Mouse (Mus musculus) retina, embryonic 14.5 days (tissue): Measurements from ENCODE around the gene Antxr1.
A peak's percentile ranks its signal among the peaks of the same experiment; 100 is the strongest.

Source experiments
- DNase-seq: peaks from one replicate; pipeline ENCODE4 v3.0.0-alpha.2; 2015; ENCODE audit warnings: low spot score

Gene Antxr1

GRCm38 (mm10) chr6:87292911-87293851, 42.4 kb downstream of the Antxr1 start:
- DNase-seq, result no peak

GRCm38 (mm10) chr6:87287251-87287650, 48.4 kb downstream of the Antxr1 start:
- DNase-seq, result no peak

DNA sequence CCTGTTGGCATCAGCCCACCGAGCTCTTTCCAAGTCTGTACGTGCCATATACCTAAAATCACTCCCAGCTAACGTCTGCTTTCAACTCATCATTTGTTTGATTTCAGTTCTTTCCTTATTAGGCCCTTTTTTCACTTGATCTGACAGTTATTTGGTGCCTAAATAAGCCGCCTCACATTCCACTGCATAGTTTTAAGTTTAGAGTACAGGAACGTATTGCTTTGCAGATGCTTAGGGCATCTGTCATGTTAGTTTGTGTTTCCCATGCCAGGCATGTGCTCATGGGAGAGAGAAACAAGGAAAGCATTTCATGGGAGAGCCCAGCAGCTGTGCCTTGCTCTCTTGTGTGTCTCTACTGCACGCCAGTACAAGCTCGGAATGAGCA, 50.3 kb downstream of the Antxr1 start:
- DNase-seq, result no peak

GRCm38 (mm10) chr6:87284716-87285364, 50.8 kb downstream of the Antxr1 start:
- DNase-seq, result no peak

DNA sequence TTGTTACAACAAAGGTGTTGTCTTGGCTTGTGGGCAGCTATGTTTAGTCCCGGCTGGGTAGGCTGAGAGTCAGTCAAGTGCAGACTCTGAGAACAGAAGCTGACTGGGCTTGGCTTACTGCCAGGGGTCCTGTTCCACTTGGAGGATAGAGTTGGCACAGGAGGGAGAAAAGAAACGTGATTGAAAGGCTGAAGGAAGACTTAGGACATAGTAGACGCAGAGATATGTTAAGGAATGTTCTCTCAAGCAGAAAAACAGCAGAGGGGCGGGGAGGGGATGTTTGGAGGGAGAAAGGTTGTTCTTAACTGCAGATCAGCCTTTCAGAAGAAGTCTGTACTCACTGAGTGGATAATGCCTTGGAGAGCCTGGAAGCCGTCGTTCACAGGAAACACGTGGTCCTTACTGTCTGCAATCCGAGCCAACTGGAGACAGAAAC, 53.3 kb downstream of the Antxr1 start:
- DNase-seq, result no peak

DNA sequence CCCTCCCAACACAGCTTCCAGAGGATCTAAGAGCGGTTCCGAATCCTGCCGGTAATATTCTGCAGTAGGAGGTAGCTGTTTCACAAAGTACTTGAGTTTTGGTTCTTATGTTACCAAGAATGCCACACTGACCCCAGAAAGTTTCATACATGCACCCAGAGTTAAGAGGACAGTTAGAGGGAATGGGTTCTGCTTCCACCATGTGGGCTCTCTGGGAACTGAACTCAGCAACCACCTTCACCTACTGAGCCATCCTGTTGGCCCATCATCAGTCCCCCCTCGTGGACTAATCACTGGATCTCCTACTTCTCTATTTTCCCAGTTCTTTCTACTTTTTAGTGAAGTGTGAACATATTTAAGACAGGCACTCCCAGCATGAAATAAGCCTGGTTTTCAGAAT, 53.9 kb downstream of the Antxr1 start:
- DNase-seq, result no peak

GRCm38 (mm10) chr6:87278151-87278550, 57.5 kb downstream of the Antxr1 start:
- DNase-seq, result no peak

DNA sequence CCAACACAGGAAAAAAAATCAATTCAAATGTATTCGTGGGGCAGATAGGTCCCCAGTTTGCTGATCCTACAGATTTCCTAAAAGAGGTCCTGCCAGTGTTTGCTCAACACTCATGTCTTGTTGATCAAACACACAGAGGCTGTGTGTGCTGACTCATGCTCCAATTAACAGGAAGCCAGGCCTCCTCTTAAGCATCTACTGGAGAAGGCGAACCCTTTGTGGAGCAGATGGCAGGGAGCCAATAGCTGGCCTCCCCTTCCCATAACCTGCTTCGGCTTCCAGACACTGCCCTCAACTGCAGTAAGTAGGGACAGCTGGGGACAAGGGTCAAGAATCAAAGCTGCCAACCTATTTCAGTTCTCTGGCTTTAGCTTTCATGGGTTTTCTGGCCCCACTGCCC, 58.1 kb downstream of the Antxr1 start:
- DNase-seq, result peak; percentile 69

- peak; percentile 34 for DNase-seq
Observed at GRCm38 (mm10) chr6:87276941-87277340, 58.7 kb downstream of the Antxr1 start.

GRCm38 (mm10) chr6:87274779-87275178, 60.8 kb downstream of the Antxr1 start:
- DNase-seq, result peak; percentile 20

DNA sequence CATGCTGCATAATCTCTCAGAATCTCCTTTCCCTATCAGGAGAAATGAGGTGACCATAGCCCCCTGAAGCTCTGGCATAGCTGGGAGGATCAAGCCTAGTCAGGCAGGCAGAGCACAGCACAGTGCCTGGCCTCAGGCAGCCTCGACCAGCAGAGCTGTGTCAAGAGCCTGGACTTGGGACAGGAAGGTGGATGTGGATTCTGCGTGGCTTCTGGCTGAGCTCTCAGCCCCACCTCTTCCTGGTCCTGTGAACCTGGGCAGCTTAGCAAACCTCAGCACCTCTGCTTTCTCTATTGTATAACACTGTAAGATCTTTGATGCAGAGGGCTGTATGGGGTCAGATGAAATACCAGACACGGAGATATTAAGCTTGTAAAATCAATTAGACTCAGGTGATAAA, 61.8 kb downstream of the Antxr1 start:
- DNase-seq, result no peak

- DNase-seq, result no peak
Observed at GRCm38 (mm10) chr6:87273141-87273540, 62.5 kb downstream of the Antxr1 start.

DNA sequence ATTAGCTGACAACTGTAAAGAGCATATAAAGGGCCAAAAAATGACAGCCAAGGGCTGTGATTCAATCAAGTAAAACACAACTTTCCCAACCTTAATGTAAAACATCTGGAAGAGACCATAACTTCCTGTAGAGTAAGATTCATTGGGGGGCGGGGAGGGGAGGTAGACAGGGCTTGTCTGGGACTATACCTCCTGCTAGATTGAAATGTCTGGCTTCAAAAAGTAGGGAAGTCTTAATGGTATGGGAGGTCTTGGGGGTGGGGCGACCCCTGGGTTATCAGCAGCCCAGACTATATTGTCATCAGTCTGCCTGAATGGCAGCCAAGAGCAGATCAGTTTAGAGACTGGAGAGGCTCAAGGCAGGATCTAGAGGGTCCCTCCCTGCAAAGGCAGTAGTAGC, 63.4 kb downstream of the Antxr1 start:
- no peak for DNase-seq

DNA sequence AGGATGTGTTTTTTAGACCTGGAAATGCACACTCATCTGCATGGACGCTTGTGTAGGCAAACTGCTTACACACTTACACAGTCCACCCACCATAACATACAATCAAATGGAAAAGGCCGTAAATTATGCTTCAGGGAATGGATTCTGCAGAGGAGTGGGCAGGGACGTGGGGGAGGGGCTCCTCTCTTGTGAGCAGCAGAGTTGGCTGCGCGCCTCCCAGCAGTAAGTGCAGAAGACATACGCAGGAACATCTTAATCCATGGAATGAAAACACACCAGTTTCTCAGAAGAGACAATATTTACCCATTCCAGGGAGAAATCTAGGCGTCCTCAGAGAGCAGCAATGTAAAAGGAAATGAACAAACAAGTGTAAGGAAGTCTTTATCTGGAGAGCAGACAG, 65.2 kb downstream of the Antxr1 start:
- DNase-seq, result no peak

GRCm38 (mm10) chr6:87269950-87270349, 65.7 kb downstream of the Antxr1 start:
- no peak for DNase-seq

DNA sequence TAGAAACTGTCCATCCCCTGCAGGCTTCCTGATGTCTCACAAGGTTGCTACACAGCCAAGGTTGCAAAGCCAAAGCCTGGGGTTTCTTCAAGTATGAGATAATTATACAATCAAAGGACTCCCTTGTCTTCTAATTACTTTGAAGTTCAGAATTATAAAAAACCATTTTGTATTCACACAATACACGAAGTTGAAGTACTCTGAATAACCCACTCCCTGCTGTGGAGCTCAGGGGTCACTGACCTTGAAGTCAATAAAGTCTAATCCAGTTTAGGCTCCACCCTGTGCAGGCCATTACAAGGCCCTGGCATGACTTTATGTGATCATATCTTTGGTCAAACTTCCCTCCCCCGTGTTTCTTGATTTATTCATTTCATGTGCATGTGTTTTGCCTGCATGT, 73.0 kb downstream of the Antxr1 start:
- DNase-seq, result no peak

GRCm38 (mm10) chr6:87258976-87259375, 76.6 kb downstream of the Antxr1 start:
- DNase-seq, result no peak

- peak; percentile 63 for DNase-seq
Observed at GRCm38 (mm10) chr6:87257981-87258775, 77.4 kb downstream of the Antxr1 start.

- DNase-seq, result no peak
Observed at GRCm38 (mm10) chr6:87257471-87257870, 78.2 kb downstream of the Antxr1 start.

GRCm38 (mm10) chr6:87255668-87256067, 80.0 kb downstream of the Antxr1 start:
- DNase-seq, result no peak

GRCm38 (mm10) chr6:87254756-87255155, 80.9 kb downstream of the Antxr1 start:
- DNase-seq, result peak; percentile 42

DNA sequence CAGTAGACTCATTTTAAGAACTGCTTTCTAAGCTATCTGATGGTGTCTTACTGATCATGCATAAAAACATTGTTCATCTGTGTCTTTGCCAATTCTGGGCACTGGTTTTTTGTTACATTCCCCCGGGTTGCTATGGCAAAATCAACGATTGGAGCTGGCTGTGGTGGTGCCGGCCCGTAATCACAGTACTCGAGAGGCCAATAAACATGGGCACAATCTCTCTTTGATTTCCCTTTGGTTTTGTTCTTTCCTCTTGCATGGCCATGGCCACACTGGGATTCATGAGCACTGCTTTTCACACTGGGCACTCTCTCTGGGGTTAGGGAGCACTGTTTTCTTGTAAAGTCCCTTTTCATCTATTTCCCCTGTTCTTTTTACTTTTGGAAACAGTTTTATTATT, 83.9 kb downstream of the Antxr1 start:
- no peak for DNase-seq

GRCm38 (mm10) chr6:87250701-87251100, 84.9 kb downstream of the Antxr1 start:
- DNase-seq, result no peak
